Mouse (Mus musculus) intestine, postnatal 0 days (tissue): ENCODE data around the gene Sel1l3. TPM values are rescaled to one million over a fixed set of nuclear protein-coding genes. Genes with fewer than 3 reads are reported as not detected.

Experiments
- ATAC-seq: fragments of 200-750 bp; cut with Nextera tagmentation; 2 replicates; pipeline ENCODE4 v1.8.0; 2017; ENCODE audit warnings: mild to moderate bottlenecking, moderate TSS enrichment, moderate library complexity
- H3K27ac ChIP-seq: fragments of 300-500 bp; sonication (generic); 2 replicates; pipeline ENCODE4 v1.5.1; 2014; ENCODE audit warnings: mild to moderate bottlenecking, low read depth, low read length, moderate library complexity
- H3K27me3 ChIP-seq: fragments of 300-500 bp; sonication (generic); replicated peaks from 2 replicates; pipeline ENCODE4 v1.6.1; 2014; ENCODE audit warnings: low read length, mixed read lengths; ENCODE audit not compliant: control insufficient read depth, insufficient read depth
- H3K36me3 ChIP-seq: fragments of 300-500 bp; sonication (generic); 2 replicates; pipeline ENCODE4 v1.6.1; 2014; ENCODE audit warnings: mild to moderate bottlenecking, moderate library complexity; ENCODE audit not compliant: control insufficient read depth, insufficient read depth
- H3K4me1 ChIP-seq: fragments of 300-500 bp; sonication (generic); replicated peaks from 2 replicates; pipeline ENCODE4 v1.6.1; 2014; ENCODE audit warnings: antibody characterized with exemption, low read length, mixed read lengths; ENCODE audit not compliant: control insufficient read depth, insufficient read depth
- H3K4me2 ChIP-seq: fragments of 300-500 bp; sonication (generic); replicated peaks from 2 replicates; pipeline ENCODE4 v1.6.1; 2014; ENCODE audit warnings: low read depth, mild to moderate bottlenecking, moderate library complexity
- H3K4me3 ChIP-seq: fragments of 300-500 bp; sonication (generic); 2 replicates; pipeline ENCODE4 v1.5.1; 2014; ENCODE audit warnings: low read depth, low read length
- H3K9ac ChIP-seq: fragments of 300-500 bp; sonication (generic); 2 replicates; pipeline ENCODE4 v1.6.1; 2014; ENCODE audit warnings: mild to moderate bottlenecking, low read depth, low read length
- H3K9me3 ChIP-seq: fragments of 300-500 bp; sonication (generic); 2 replicates; pipeline ENCODE4 v1.6.1; 2016; ENCODE audit warnings: mixed run types; ENCODE audit not compliant: control insufficient read depth
- CTCF ChIP-seq: sonication (generic); IDR thresholded peaks from 2 replicates; pipeline ENCODE4 v1.5.1; 2016; ENCODE audit warnings: low read depth, mild to moderate bottlenecking, control low read depth, antibody characterized with exemption, moderate library complexity
- WGBS: fragments of 180-500 bp; shearing (Covaris S2); extraction: QIAGEN DNeasy Blood & Tissue Kit; methylation state at CpG from one replicate; pipeline ENCODE4 v1.1.7; 2014; 5-methylcytosine and 5-hydroxymethylcytosine counted together
- polyA plus RNA-seq: library from polyadenylated mRNA; unstranded; fragments of >200 nt; fragmentation: Nextera tagmentation; extraction: Ambion mirVana; gene quantifications from 2 replicates; pipeline ENCODE4 v1.2.1, GENCODE M21; 2015

The Sel1l3 gene
- polyA plus RNA-seq, 1 experiment from 2014 or later, result 16.2 TPM

- peaks cover 5% of the 10 kb centered on the region; the same call in 1 of the 2 replicates for H3K4me1 ChIP-seq
- peaks cover 13% of the 10 kb centered on the region; the same call in 1 of the 2 replicates for H3K36me3 ChIP-seq
- H3K9me3 ChIP-seq, result no peaks in the 10 kb centered on the region
- H3K4me3 ChIP-seq, result no peak overlapping the region
- 68% methylated on average over 12 of the region's 12 CpGs for WGBS
- no peak overlapping the region for H3K27ac ChIP-seq
- TF ChIP-seq CTCF, result no peak
- H3K4me2 ChIP-seq, result no peak overlapping the region
- no peaks in the 10 kb centered on the region for H3K27me3 ChIP-seq
- H3K9ac ChIP-seq, result no peak overlapping the region
- ATAC-seq, result no peak
These were observed 99.0 kb downstream of the Sel1l3 start for GRCm38 (mm10) chr5:53114616-53115267.

- Histone ChIP-seq H3K9me3 (no peaks in the 10 kb centered on the region), H3K27ac (no peak overlapping the region), H3K36me3 (peaks cover 13% of the 10 kb centered on the region; the same call in 1 of the 2 replicates), H3K4me2 (no peak overlapping the region), H3K27me3 (no peaks in the 10 kb centered on the region), H3K9ac (no peak overlapping the region), H3K4me3 (no peak overlapping the region), H3K4me1 (peaks cover 5% of the 10 kb centered on the region)
- 85% methylated on average over 5 of the region's 5 CpGs for WGBS
- TF ChIP-seq CTCF, result peak; percentile 59
- no peak for ATAC-seq
These were observed 100.8 kb downstream of the Sel1l3 start for GRCm38 (mm10) chr5:53112942-53113341.

GRCm38 (mm10) chr5:53111036-53111435, 102.7 kb downstream of the Sel1l3 start:
- WGBS, result 49% methylated on average over 5 of the region's 5 CpGs
- no peak for ATAC-seq
- no peaks in the 10 kb centered on the region for H3K9me3 ChIP-seq
- TF ChIP-seq CTCF, result no peak
- H3K9ac ChIP-seq, result no peak overlapping the region
- no peak overlapping the region for H3K4me3 ChIP-seq
- no peak overlapping the region for H3K4me2 ChIP-seq
- H3K27ac ChIP-seq, result peak overlapping the region; percentile 85
- peaks cover 5% of the 10 kb centered on the region for H3K4me1 ChIP-seq
- no peaks in the 10 kb centered on the region for H3K27me3 ChIP-seq
- 0 out of 2 replicates have a peak, but pooled peaks cover 8% of the 10 kb centered on the region for H3K36me3 ChIP-seq

DNA sequence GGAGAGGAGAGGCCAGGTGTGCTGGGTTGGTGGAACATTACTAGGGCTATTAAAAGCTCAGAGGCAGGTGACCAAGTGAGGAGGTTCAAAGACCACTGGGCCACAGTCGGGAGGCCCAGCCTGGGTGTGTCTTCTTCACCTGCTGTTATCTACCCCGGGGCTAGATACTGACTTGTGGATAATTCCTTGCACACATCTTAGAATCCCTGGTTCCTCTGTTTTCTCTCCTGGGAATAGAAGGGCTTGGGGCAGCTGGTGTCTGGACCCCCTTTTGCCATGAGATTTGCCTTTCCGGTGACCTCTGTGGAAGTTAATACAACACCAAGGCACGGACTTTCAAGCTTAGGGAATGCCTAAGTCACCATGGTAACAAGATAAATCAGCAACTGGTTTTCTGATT, 103.5 kb downstream of the Sel1l3 start:
- Histone ChIP-seq H3K9ac (no peak overlapping the region), H3K27me3 (no peaks in the 10 kb centered on the region), H3K4me1 (peaks cover 5% of the 10 kb centered on the region), H3K36me3 (0 out of 2 replicates have a peak, but pooled peaks cover 6% of the 10 kb centered on the region), H3K9me3 (no peaks in the 10 kb centered on the region), H3K4me3 (no peak overlapping the region), H3K27ac (peak overlapping the region; percentile 85), H3K4me2 (peak overlapping the region; percentile 10; the same call in 1 of the 2 replicates)
- ATAC-seq, result peak; percentile 93
- TF ChIP-seq CTCF, result no peak
- 45% methylated on average over 4 of the region's 4 CpGs for WGBS

GRCm38 (mm10) chr5:53108668-53109067, 105.1 kb downstream of the Sel1l3 start:
- Histone ChIP-seq H3K9me3 (no peaks in the 10 kb centered on the region), H3K4me1 (peaks cover 5% of the 10 kb centered on the region), H3K4me2 (no peak overlapping the region), H3K36me3 (0 out of 2 replicates have a peak, but pooled peaks cover 6% of the 10 kb centered on the region), H3K4me3 (no peak overlapping the region), H3K9ac (no peak overlapping the region), H3K27me3 (no peaks in the 10 kb centered on the region), H3K27ac (peak overlapping the region; percentile 85)
- WGBS, result 89% methylated on average over 1 of the region's 1 CpGs
- no peak for ATAC-seq
- TF ChIP-seq CTCF, result peak; percentile 55

GRCm38 (mm10) chr5:53108026-53108425, 105.7 kb downstream of the Sel1l3 start:
- peaks cover 7% of the 10 kb centered on the region for H3K4me1 ChIP-seq
- no peak for ATAC-seq
- H3K27ac ChIP-seq, result peak overlapping the region; percentile 70

More at GRCm38 (mm10) chr5:53108026-53108425, 105.7 kb downstream of the Sel1l3 start:
- H3K9me3 ChIP-seq, result no peaks in the 10 kb centered on the region
- 0 out of 2 replicates have a peak, but pooled peaks cover 4% of the 10 kb centered on the region for H3K36me3 ChIP-seq
- peak overlapping the region; percentile 26; the same call in 1 of the 2 replicates for H3K9ac ChIP-seq
- no peak overlapping the region for H3K4me3 ChIP-seq
- 44% methylated on average over 9 of the region's 9 CpGs for WGBS
- H3K4me2 ChIP-seq, result peak overlapping the region; percentile 30
- H3K27me3 ChIP-seq, result no peaks in the 10 kb centered on the region
- no peak for TF ChIP-seq CTCF
